Mouse (Mus musculus): ENCODE measurements at regions not wholly inside any gene's neighbourhood (a gene's known extent, or its start where the extent isn't known, plus 50 kb on each side); places are given as distances from the start of the nearest gene placed in this dataset.

DNA sequence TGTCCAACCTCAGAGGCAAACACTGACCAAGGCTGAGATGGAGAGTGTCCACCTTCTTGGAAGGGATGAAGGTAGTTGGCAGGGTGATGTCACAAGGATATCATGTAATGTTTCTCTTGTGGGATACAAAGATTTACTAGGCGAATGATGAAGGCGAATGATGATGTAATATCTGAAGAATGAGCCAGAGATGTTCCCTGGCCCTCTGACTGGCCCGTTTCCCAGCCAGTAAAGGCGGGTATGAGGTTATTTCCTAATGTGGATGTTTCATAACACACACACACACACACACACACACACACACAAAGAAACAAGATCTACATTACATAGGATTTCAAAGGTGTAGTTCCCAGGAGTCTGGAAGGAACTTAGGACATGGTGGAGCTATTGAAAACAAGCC is 249.1 kb upstream of the 9630041A04Rik start:
- H3K4me1 ChIP-seq (replicated peaks; ENCODE audit: control insufficient read depth in 2 of 2, insufficient read depth in 2 of 2, low read length in 1 of 2) = no peaks in the 10 kb centered on the region
- H3K9ac ChIP-seq (replicated peaks) = no peak overlapping the region
- H3K4me3 ChIP-seq (ENCODE audit: insufficient read depth in 1 of 2, low read depth in 2 of 2, low read length in 2 of 2) = no peak overlapping the region
- DNase-seq (ENCODE audit: low read depth in 3 of 3, low spot score in 3 of 3) (no peak), ATAC-seq (ENCODE audit: insufficient read depth) (no peak)
- TF ChIP-seq EP300 (IDR thresholded peaks at IDR 0.05; ENCODE audit: low read depth) = no peak
- no peak for TF ChIP-seq CTCF (IDR thresholded peaks at IDR 0.05; ENCODE audit: low read depth)
- no peak overlapping the region for H3K27ac ChIP-seq
- 53% methylated on average over 4 of the region's 4 CpGs for WGBS (ENCODE audit: insufficient replicate concordance)
- H3K36me3 ChIP-seq (replicated peaks; ENCODE audit: control insufficient read depth, insufficient read depth, low read depth) = no peaks in the 10 kb centered on the region
- no peaks in the 10 kb centered on the region for H3K27me3 ChIP-seq (ENCODE audit: control insufficient read depth, insufficient read depth, low read length)
- no peak overlapping the region for H3K4me2 ChIP-seq (ENCODE audit: low read depth)
- H3K9me3 ChIP-seq (ENCODE audit: control insufficient read depth, low read length) = no peaks in the 10 kb centered on the region

DNA sequence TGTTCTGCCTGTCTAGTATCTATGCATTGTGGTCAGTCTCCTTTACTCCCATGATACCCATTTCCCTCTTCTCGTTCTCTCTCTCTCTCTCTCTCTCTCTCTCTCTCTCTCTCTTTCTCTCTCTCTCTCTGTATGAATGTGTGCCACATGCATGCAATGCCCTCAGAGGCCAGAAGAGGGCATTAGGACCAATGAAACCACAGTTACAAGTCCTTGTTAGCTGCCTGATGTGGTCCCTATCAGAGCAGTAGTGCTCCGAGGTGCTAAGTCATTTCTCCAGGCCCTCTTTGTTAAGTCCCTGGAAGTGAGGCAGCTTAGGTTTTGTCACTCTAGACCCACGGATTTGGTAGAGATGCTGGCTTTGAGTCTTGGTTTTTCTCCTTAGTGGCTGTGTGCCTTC is 250.2 kb upstream of the 9630041A04Rik start:
- no peaks in the 10 kb centered on the region for H3K4me1 ChIP-seq (replicated peaks; ENCODE audit: control insufficient read depth in 2 of 2, insufficient read depth in 2 of 2, low read length in 1 of 2)
- no peak overlapping the region for H3K27ac ChIP-seq
- TF ChIP-seq CTCF (IDR thresholded peaks at IDR 0.05; ENCODE audit: low read depth) (peak; percentile 58), EP300 (IDR thresholded peaks at IDR 0.05; ENCODE audit: low read depth) (no peak)
- WGBS (ENCODE audit: insufficient replicate concordance) = 21% methylated on average over 3 of the region's 3 CpGs
- no peak overlapping the region for H3K9ac ChIP-seq (replicated peaks)
- ATAC-seq (ENCODE audit: insufficient read depth) = no peak
- H3K36me3 ChIP-seq (replicated peaks; ENCODE audit: control insufficient read depth, insufficient read depth, low read depth) = no peaks in the 10 kb centered on the region
- H3K9me3 ChIP-seq (ENCODE audit: control insufficient read depth, low read length) = no peaks in the 10 kb centered on the region
- no peak overlapping the region for H3K4me2 ChIP-seq (ENCODE audit: low read depth)
- no peak overlapping the region for H3K4me3 ChIP-seq (ENCODE audit: insufficient read depth in 1 of 2, low read depth in 2 of 2, low read length in 2 of 2)
- no peaks in the 10 kb centered on the region for H3K27me3 ChIP-seq (ENCODE audit: control insufficient read depth, insufficient read depth, low read length)
- no peak for DNase-seq (ENCODE audit: low read depth in 3 of 3, low spot score in 3 of 3)

DNA sequence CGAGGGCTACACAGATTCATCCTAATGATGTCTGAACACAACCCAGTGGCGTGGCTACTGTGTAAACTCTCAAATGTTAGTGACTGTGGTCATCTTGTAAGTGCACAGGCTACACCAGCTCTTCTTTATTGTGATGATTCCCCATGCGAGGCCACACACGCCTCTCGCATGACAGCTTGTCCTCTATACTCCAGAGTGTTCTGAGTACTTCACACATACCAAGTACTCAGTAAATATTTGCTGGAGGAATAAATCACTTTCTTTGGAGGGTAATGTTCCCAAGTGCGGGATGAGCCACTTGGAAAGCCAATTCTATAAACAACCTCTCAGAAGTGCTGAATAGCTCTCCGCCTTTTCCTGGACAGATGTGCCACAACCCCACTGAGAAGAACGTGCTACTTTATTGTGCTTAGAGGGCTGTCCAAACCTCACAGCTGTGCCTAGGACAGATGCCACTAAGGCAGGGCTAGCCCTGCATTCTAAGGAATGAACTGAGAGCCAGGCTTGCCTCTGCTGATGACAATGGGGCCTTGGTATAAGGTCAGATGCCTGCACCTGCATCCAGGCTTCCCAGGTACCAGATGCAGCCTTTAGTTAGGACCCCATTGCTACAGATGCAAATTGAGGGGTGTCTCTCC is 250.7 kb upstream of the 9630041A04Rik start:
- Histone ChIP-seq H3K4me3 (ENCODE audit: insufficient read depth in 1 of 2, low read depth in 2 of 2, low read length in 2 of 2) (no peak overlapping the region), H3K27me3 (ENCODE audit: control insufficient read depth, insufficient read depth, low read length) (no peaks in the 10 kb centered on the region), H3K4me1 (replicated peaks; ENCODE audit: control insufficient read depth in 2 of 2, insufficient read depth in 2 of 2, low read length in 1 of 2) (no peaks in the 10 kb centered on the region), H3K9me3 (ENCODE audit: control insufficient read depth, low read length) (no peaks in the 10 kb centered on the region), H3K4me2 (ENCODE audit: low read depth) (no peak overlapping the region), H3K9ac (replicated peaks) (no peak overlapping the region), H3K27ac (no peak overlapping the region), H3K36me3 (replicated peaks; ENCODE audit: control insufficient read depth, insufficient read depth, low read depth) (no peaks in the 10 kb centered on the region)
- TF ChIP-seq CTCF (IDR thresholded peaks at IDR 0.05; ENCODE audit: low read depth) (no peak), EP300 (IDR thresholded peaks at IDR 0.05; ENCODE audit: low read depth) (no peak)
- ATAC-seq (ENCODE audit: insufficient read depth) (no peak), DNase-seq (ENCODE audit: low read depth in 3 of 3, low spot score in 3 of 3) (no peak)
- WGBS (ENCODE audit: insufficient replicate concordance) = 58% methylated on average over 8 of the region's 8 CpGs

DNA sequence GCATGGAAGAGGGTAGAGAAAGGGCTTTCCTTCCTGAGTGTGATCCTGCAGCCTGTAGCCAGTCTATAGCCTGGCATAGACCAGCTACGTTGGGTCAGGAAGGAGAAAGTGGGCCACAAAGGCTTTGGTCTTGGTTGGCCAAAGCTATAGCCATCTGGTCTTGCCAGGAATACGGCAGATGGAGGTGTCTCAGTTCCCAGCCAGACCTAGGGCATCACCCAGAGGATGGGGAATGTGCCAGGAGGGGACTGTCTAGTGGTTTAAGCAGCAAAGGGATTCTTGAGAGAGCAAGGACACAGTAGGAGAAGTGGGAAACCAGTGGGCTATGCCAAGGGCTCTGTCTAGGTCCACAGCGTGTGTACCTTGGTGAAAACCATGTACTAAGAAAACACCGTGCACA is 251.3 kb upstream of the 9630041A04Rik start:
- no peak for ATAC-seq (ENCODE audit: insufficient read depth)
- H3K27me3 ChIP-seq (ENCODE audit: control insufficient read depth, insufficient read depth, low read length) = no peaks in the 10 kb centered on the region
- H3K4me3 ChIP-seq (ENCODE audit: insufficient read depth in 1 of 2, low read depth in 2 of 2, low read length in 2 of 2) = no peak overlapping the region
- no peak overlapping the region for H3K27ac ChIP-seq
- no peaks in the 10 kb centered on the region for H3K4me1 ChIP-seq (replicated peaks; ENCODE audit: control insufficient read depth in 2 of 2, insufficient read depth in 2 of 2, low read length in 1 of 2)
- no peak overlapping the region for H3K4me2 ChIP-seq (ENCODE audit: low read depth)
- no peak overlapping the region for H3K9ac ChIP-seq (replicated peaks)
- WGBS (ENCODE audit: insufficient replicate concordance) = 56% methylated on average over 4 of the region's 4 CpGs
- H3K36me3 ChIP-seq (replicated peaks; ENCODE audit: control insufficient read depth, insufficient read depth, low read depth) = no peaks in the 10 kb centered on the region
- no peaks in the 10 kb centered on the region for H3K9me3 ChIP-seq (ENCODE audit: control insufficient read depth, low read length)
- no peak for TF ChIP-seq CTCF (IDR thresholded peaks at IDR 0.05; ENCODE audit: low read depth)
- no peak for TF ChIP-seq EP300 (IDR thresholded peaks at IDR 0.05; ENCODE audit: low read depth)
- DNase-seq (ENCODE audit: low read depth in 3 of 3, low spot score in 3 of 3) = no peak

DNA sequence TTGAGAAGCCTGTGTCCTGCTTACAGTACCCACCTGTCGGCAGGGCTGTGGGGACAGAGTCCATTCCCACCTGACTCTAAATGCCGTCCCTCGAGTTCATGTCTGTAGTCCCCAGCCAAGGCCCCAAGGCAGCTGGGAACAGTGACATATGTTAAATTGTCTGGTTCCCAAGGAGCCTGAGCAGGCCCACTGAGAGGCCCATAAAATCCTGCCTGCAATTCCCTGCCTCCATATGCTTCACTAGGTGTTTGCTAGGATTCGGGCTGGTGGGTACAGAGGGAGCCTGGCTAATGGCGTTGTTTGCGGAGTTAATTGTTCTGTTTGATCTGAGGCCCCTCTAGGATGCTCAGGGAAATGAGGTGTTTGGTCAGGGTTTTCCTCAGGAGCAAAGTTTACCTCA is 258.8 kb upstream of the 9630041A04Rik start:
- no peak overlapping the region for H3K27ac ChIP-seq
- ATAC-seq (ENCODE audit: insufficient read depth) (no peak), DNase-seq (ENCODE audit: low read depth in 3 of 3, low spot score in 3 of 3) (no peak)
- no peak overlapping the region for H3K4me3 ChIP-seq (ENCODE audit: insufficient read depth in 1 of 2, low read depth in 2 of 2, low read length in 2 of 2)
- H3K4me1 ChIP-seq (replicated peaks; ENCODE audit: control insufficient read depth in 2 of 2, insufficient read depth in 2 of 2, low read length in 1 of 2) = no peaks in the 10 kb centered on the region
- H3K27me3 ChIP-seq (ENCODE audit: control insufficient read depth, insufficient read depth, low read length) = no peaks in the 10 kb centered on the region
- no peak overlapping the region for H3K9ac ChIP-seq (replicated peaks)
- H3K4me2 ChIP-seq (ENCODE audit: low read depth) = no peak overlapping the region
- 42% methylated on average over 6 of the region's 6 CpGs for WGBS (ENCODE audit: insufficient replicate concordance)
- no peaks in the 10 kb centered on the region for H3K9me3 ChIP-seq (ENCODE audit: control insufficient read depth, low read length)
- no peaks in the 10 kb centered on the region for H3K36me3 ChIP-seq (replicated peaks; ENCODE audit: control insufficient read depth, insufficient read depth, low read depth)
- TF ChIP-seq CTCF (IDR thresholded peaks at IDR 0.05; ENCODE audit: low read depth) (no peak), EP300 (IDR thresholded peaks at IDR 0.05; ENCODE audit: low read depth) (no peak)

Data from liver, embryonic 14.5 days (tissue).